In genomic region chr6:121057181-121057956, GRCm38 (mm10) we compare ENCODE assay signal across 9 mouse cellular contexts.
A peak's percentile ranks its signal among the peaks of the same experiment; 100 is the strongest.
DNase-seq lines count a peak whose midpoint lies in the region; ATAC-seq and TF ChIP-seq lines count a peak whose summit lies in the region.
"Had no signal": no experiment of that assay in that cellular context is flagged by ENCODE, and none has a peak within 500 bp of the region (broad histone marks: within the 10 kb centered on the region; RNA-seq: fewer than 3 reads in every experiment).

No protein-coding gene starts in this region.

- H3K4me2 ChIP-seq in kidney, embryonic 15.5 days, result no peak overlapping the region

- no peaks in the 10 kb centered on the region for H3K36me3 ChIP-seq in kidney, embryonic 15.5 days

- peak; percentile 37 for ATAC-seq in kidney, embryonic 15.5 days (replicated peaks; ENCODE audit: low FRiP score)
- peak; percentile 31 for ATAC-seq in granulocyte monocyte progenitor cell, adult 5-6 weeks (replicated peaks; ENCODE audit: poor library complexity, severe bottlenecking)

- no peak overlapping the region for H3K9ac ChIP-seq in kidney, embryonic 15.5 days

- no peaks in the 10 kb centered on the region for H3K9me3 ChIP-seq in kidney, embryonic 15.5 days (replicated peaks)

- intact Hi-C loops in gastrocnemius, adult 2 months (cut with DNase I), result loop anchor here (5.0 kb wide), 1 partner anchor 50 kb away; no protein-coding TSS in a partner anchor

- no peaks in the 10 kb centered on the region for H3K27me3 ChIP-seq in kidney, embryonic 15.5 days

- peak; percentile 58 for DNase-seq in gastrocnemius, adult 2 months
- DNase-seq in gastrocnemius, postnatal 10 days, result no peak
- DNase-seq in kidney, adult 9 months, result no peak
- DNase-seq in lung, postnatal 36 days, result peak; percentile 64
- DNase-seq in right cerebral cortex, postnatal 25 days, result no peak
- DNase-seq: B cell, adult 2 months; cerebellum, adult 11 months had no signal

- no peak overlapping the region; the same call in 1 of the 2 replicates for H3K4me3 ChIP-seq in gastrocnemius, adult 2 months
- no peak overlapping the region for H3K4me3 ChIP-seq in kidney, embryonic 15.5 days (replicated peaks)

- no peak for TF ChIP-seq CTCF in gastrocnemius, adult 2 months (IDR thresholded peaks at IDR 0.05)

- 48% methylated on average over 22 of the region's 22 CpGs for WGBS in kidney, embryonic 15.5 days

- H3K4me1 ChIP-seq in kidney, embryonic 15.5 days, result peaks cover 53% of the 10 kb centered on the region

- H3K27ac ChIP-seq in gastrocnemius, adult 2 months, result peak overlapping the region; percentile 77
- H3K27ac ChIP-seq in kidney, embryonic 15.5 days, result 0 out of 2 replicates have a peak overlapping the region, but pooled peaks have one; percentile 19

Comparison
In these comparisons a context has a peak if more than half of its experiments do, and no peak if none do; other contexts are left out.
1. DNase-seq: peak in gastrocnemius, adult 2 months (single experiment) and lung, postnatal 36 days (single experiment); none in gastrocnemius, postnatal 10 days (single experiment), kidney, adult 9 months (single experiment) and right cerebral cortex, postnatal 25 days (single experiment).